Mouse (Mus musculus) adipocyte (in vitro differentiated cells): ENCODE results near the gene Gpc5.

Experiments
- DNase-seq: peaks from one replicate; pipeline ENCODE4 v3.0.0-alpha.2; 2016; ENCODE audit warnings: low spot score

Gene Gpc5

GRCm38 (mm10) chr14:115106326-115106725 is 14.3 kb downstream of the Gpc5 start:
- no peak for DNase-seq

GRCm38 (mm10) chr14:115107467-115107866 is 15.5 kb downstream of the Gpc5 start:
- no peak for DNase-seq

- DNase-seq = no peak
Measured at GRCm38 (mm10) chr14:115118626-115119025, 26.6 kb downstream of the Gpc5 start.

- DNase-seq = no peak
Measured at GRCm38 (mm10) chr14:115148821-115149220, 56.8 kb downstream of the Gpc5 start.

GRCm38 (mm10) chr14:115156597-115156996 is 64.6 kb downstream of the Gpc5 start:
- no peak for DNase-seq

GRCm38 (mm10) chr14:115177322-115177836 is 85.4 kb downstream of the Gpc5 start:
- DNase-seq = no peak

GRCm38 (mm10) chr14:115179925-115180324 is 87.9 kb downstream of the Gpc5 start:
- DNase-seq = no peak

- no peak for DNase-seq
Measured at GRCm38 (mm10) chr14:115188256-115188655, 96.2 kb downstream of the Gpc5 start.

- DNase-seq = no peak
Measured at GRCm38 (mm10) chr14:115228075-115228474, 136.1 kb downstream of the Gpc5 start.

- no peak for DNase-seq
Measured at GRCm38 (mm10) chr14:115236387-115236786, 144.4 kb downstream of the Gpc5 start.

- no peak for DNase-seq
Measured at GRCm38 (mm10) chr14:115240621-115241373, 148.8 kb downstream of the Gpc5 start.

- DNase-seq = no peak
Measured at GRCm38 (mm10) chr14:115250537-115250936, 158.5 kb downstream of the Gpc5 start.

- no peak for DNase-seq
Measured at GRCm38 (mm10) chr14:115251791-115252190, 159.8 kb downstream of the Gpc5 start.

GRCm38 (mm10) chr14:115253155-115253554 is 161.1 kb downstream of the Gpc5 start:
- no peak for DNase-seq

- no peak for DNase-seq
Measured at GRCm38 (mm10) chr14:115253685-115254084, 161.7 kb downstream of the Gpc5 start.

- DNase-seq = no peak
Measured at GRCm38 (mm10) chr14:115269703-115270402, 177.8 kb downstream of the Gpc5 start.

- DNase-seq = no peak
Measured at GRCm38 (mm10) chr14:115270445-115270844, 178.4 kb downstream of the Gpc5 start.

- no peak for DNase-seq
Measured at GRCm38 (mm10) chr14:115282782-115283181, 190.8 kb downstream of the Gpc5 start.

- no peak for DNase-seq
Measured at GRCm38 (mm10) chr14:115324247-115324646, 232.2 kb downstream of the Gpc5 start.

GRCm38 (mm10) chr14:115326426-115326825 is 234.4 kb downstream of the Gpc5 start:
- no peak for DNase-seq

- DNase-seq = no peak
Measured at GRCm38 (mm10) chr14:115339084-115339483, 247.1 kb downstream of the Gpc5 start.

- DNase-seq = no peak
Measured at GRCm38 (mm10) chr14:115342597-115342996, 250.6 kb downstream of the Gpc5 start.

GRCm38 (mm10) chr14:115349448-115349847 is 257.4 kb downstream of the Gpc5 start:
- no peak for DNase-seq
